Mouse (Mus musculus) ES-Bruce4 (cell line): ENCODE measurements around the gene Coil. TPM values are rescaled to one million over a fixed set of nuclear protein-coding genes. Genes with fewer than 3 reads are reported as not detected.
"Not testable (repeated sequence)": the region's sequence is repeated elsewhere in the genome, so short reads cannot be mapped to it uniquely, and the experiment has no call there.

ENCODE experiments used
- H3K27ac ChIP-seq: 2 replicates; pipeline ENCODE4 v1.5.1; 2012; ENCODE audit warnings: low read length, inconsistent platforms; ENCODE audit not compliant: insufficient read depth
- H3K27me3 ChIP-seq: 2 replicates; pipeline ENCODE4 v1.6.1; 2012; ENCODE audit warnings: mild to moderate bottlenecking, low read length, inconsistent platforms; ENCODE audit not compliant: control insufficient read depth, poor library complexity, insufficient read depth, severe bottlenecking
- H3K36me3 ChIP-seq: 2 replicates; pipeline ENCODE4 v1.6.1; 2012; ENCODE audit warnings: inconsistent platforms, mild to moderate bottlenecking, low read length, moderate library complexity; ENCODE audit not compliant: control insufficient read depth, poor library complexity, insufficient read depth, severe bottlenecking
- H3K4me1 ChIP-seq: one replicate; pipeline ENCODE4 v1.8.1; 2011; ENCODE audit warnings: low read length; ENCODE audit not compliant: control insufficient read depth, insufficient read depth
- H3K4me3 ChIP-seq: 2 replicates; pipeline ENCODE4 v1.5.1; 2011; ENCODE audit warnings: low read depth, mild to moderate bottlenecking, low read length
- H3K9ac ChIP-seq: 2 replicates; pipeline ENCODE4 v1.6.1; 2012; ENCODE audit warnings: low read depth, mild to moderate bottlenecking, inconsistent platforms; ENCODE audit not compliant: poor library complexity, severe bottlenecking
- H3K9me3 ChIP-seq: replicated peaks from 2 replicates; pipeline ENCODE4 v1.6.1; 2012; ENCODE audit warnings: mild to moderate bottlenecking, low read length, inconsistent platforms; ENCODE audit not compliant: control insufficient read depth, poor library complexity, insufficient read depth, severe bottlenecking
- CTCF ChIP-seq: IDR thresholded peaks from one replicate; pipeline ENCODE4 v1.8.1; 2011; ENCODE audit warnings: low read depth, low read length
- EP300 ChIP-seq: IDR thresholded peaks from 2 replicates; pipeline ENCODE4 v1.6.1; 2011; ENCODE audit warnings: low read depth, low read length; ENCODE audit not compliant: insufficient read depth
- POLR2A ChIP-seq: IDR thresholded peaks from one replicate; pipeline ENCODE4 v1.8.1; 2011; ENCODE audit warnings: low read length; ENCODE audit not compliant: insufficient read depth
- polyA plus RNA-seq: library from polyadenylated mRNA; stranded (reverse); fragments of >200 nt; gene quantifications from 2 replicates; pipeline ENCODE4 v1.2.4, GENCODE M21; 2011; ENCODE audit warnings: low read depth; ENCODE audit not compliant: missing spikeins, insufficient read depth, insufficient read length

Gene Coil
- polyA plus RNA-seq, 1 experiment, result 32.7 TPM

GRCm38 (mm10) chr11:88994492-88994891 lies 24.4 kb downstream of the Coil start:
- no peak overlapping the region for H3K4me3 ChIP-seq

GRCm38 (mm10) chr11:88995616-88996015 lies 25.6 kb downstream of the Coil start:
- Histone ChIP-seq H3K9me3 (no peaks in the 10 kb centered on the region), H3K27me3 (no peaks in the 10 kb centered on the region), H3K4me3 (no peak overlapping the region), H3K36me3 (peaks cover 3% of the 10 kb centered on the region; the same call in 1 of the 2 replicates), H3K9ac (peak overlapping the region; percentile 12), H3K4me1 (peaks cover 2% of the 10 kb centered on the region), H3K27ac (peak overlapping the region; percentile 94)
- TF ChIP-seq EP300 (peak; percentile 68; the same call in 1 of the 2 replicates), POLR2A (no peak), CTCF (no peak)

More at GRCm38 (mm10) chr11:88994492-88994891, 24.4 kb downstream of the Coil start:
- H3K4me1 ChIP-seq, result peaks cover 2% of the 10 kb centered on the region
- H3K36me3 ChIP-seq, result peaks cover 5% of the 10 kb centered on the region; the same call in 1 of the 2 replicates
- no peaks in the 10 kb centered on the region for H3K27me3 ChIP-seq
- no peak overlapping the region for H3K9ac ChIP-seq
- H3K9me3 ChIP-seq, result no peaks in the 10 kb centered on the region
- H3K27ac ChIP-seq, result peak overlapping the region; percentile 70
- TF ChIP-seq EP300, result no peak
- no peak for TF ChIP-seq CTCF
- no peak for TF ChIP-seq POLR2A

- H3K9ac ChIP-seq, result peak overlapping the region; percentile 12
- no peaks in the 10 kb centered on the region for H3K9me3 ChIP-seq
- TF ChIP-seq CTCF (no peak), POLR2A (no peak), EP300 (no peak)
- no peak overlapping the region for H3K4me3 ChIP-seq
- H3K4me1 ChIP-seq, result peaks cover 3% of the 10 kb centered on the region
- H3K27ac ChIP-seq, result peak overlapping the region; percentile 94
- no peaks in the 10 kb centered on the region for H3K27me3 ChIP-seq
- H3K36me3 ChIP-seq, result no peaks in the 10 kb centered on the region
These were observed 26.4 kb downstream of the Coil start for GRCm38 (mm10) chr11:88996427-88996826.

- H3K9ac ChIP-seq, H3K4me3 ChIP-seq, H3K4me1 ChIP-seq, H3K9me3 ChIP-seq, H3K27ac ChIP-seq, H3K36me3 ChIP-seq, H3K27me3 ChIP-seq: not testable (repeated sequence)
These were observed 27.3 kb downstream of the Coil start for GRCm38 (mm10) chr11:88997343-88997742.

- H3K27ac ChIP-seq, result peak overlapping the region; percentile 73
- no peak overlapping the region for H3K4me3 ChIP-seq
- H3K4me1 ChIP-seq, result peaks cover 3% of the 10 kb centered on the region
These were observed 28.4 kb downstream of the Coil start for GRCm38 (mm10) chr11:88998406-88998805.

GRCm38 (mm10) chr11:88998974-88999722 lies 29.1 kb downstream of the Coil start, which contains the start of gene Trim25:
Trim25 (plus strand) TSS chr11:88999376.
- peaks cover 3% of the 10 kb centered on the region; the same call in 1 of the 2 replicates for H3K36me3 ChIP-seq
- TF ChIP-seq EP300, result peak; percentile 80
- TF ChIP-seq POLR2A, result peak; percentile 86
- no peak for TF ChIP-seq CTCF
- peaks cover 3% of the 10 kb centered on the region for H3K4me1 ChIP-seq
- peak within 1 kb of the TSS; percentile 73 for H3K4me3 ChIP-seq
- H3K27me3 ChIP-seq, result no peaks in the 10 kb centered on the region
- H3K9me3 ChIP-seq, result no peaks in the 10 kb centered on the region
- H3K27ac ChIP-seq, result peak within 1 kb of the TSS; percentile 73
- peak within 1 kb of the TSS; percentile 66 for H3K9ac ChIP-seq

More at GRCm38 (mm10) chr11:88998406-88998805, 28.4 kb downstream of the Coil start:
- peak overlapping the region; percentile 66 for H3K9ac ChIP-seq
- H3K36me3 ChIP-seq, result peaks cover 3% of the 10 kb centered on the region; the same call in 1 of the 2 replicates
- H3K27me3 ChIP-seq, result no peaks in the 10 kb centered on the region
- H3K9me3 ChIP-seq, result no peaks in the 10 kb centered on the region
- no peak for TF ChIP-seq EP300
- TF ChIP-seq POLR2A, result no peak
- no peak for TF ChIP-seq CTCF
